Mouse (Mus musculus) megakaryocyte, adult 5-6 weeks (primary cell): Measurements from ENCODE around the gene Ptpru. TPM values are rescaled to one million over a fixed set of nuclear protein-coding genes. Genes with fewer than 3 reads are reported as not detected.
"Not testable (repeated sequence)": the region's sequence is repeated elsewhere in the genome, so short reads cannot be mapped to it uniquely, and the experiment has no call there.

Experiments
- ATAC-seq: 2 replicates; pipeline ENCODE4 v1.8.0; 2016; ENCODE audit warnings: mild to moderate bottlenecking, inconsistent platforms; ENCODE audit not compliant: poor library complexity, severe bottlenecking
- total RNA-seq, 2 experiments: library from RNA; stranded (forward) in 1 of 2; stranded (reverse) in 1 of 2; fragments of 153-499, 151-499 nt in 1 of 2; fragments of 221-1000, 200-1000 nt in 1 of 2; gene quantifications; 2 replicates each; pipeline versions ENCODE4 v1.2.3 to v1.2.4; 2015 to 2017

The Ptpru gene
- total RNA-seq, 2 experiments from 2014 or later: 0.95 to 2.5 TPM

- ATAC-seq: no peak
Observed at GRCm38 (mm10) chr4:131836351-131836881, 1.7 kb downstream of the Ptpru start.

GRCm38 (mm10) chr4:131833971-131834609 is 4.0 kb downstream of the Ptpru start:
- ATAC-seq: no peak

- ATAC-seq: no peak
Observed at GRCm38 (mm10) chr4:131832759-131833407, 5.2 kb downstream of the Ptpru start.

GRCm38 (mm10) chr4:131831546-131832045 is 6.5 kb downstream of the Ptpru start:
- ATAC-seq: no peak

GRCm38 (mm10) chr4:131829123-131829522 is 9.0 kb downstream of the Ptpru start:
- ATAC-seq: no peak

GRCm38 (mm10) chr4:131826905-131827304 is 11.2 kb downstream of the Ptpru start:
- no peak for ATAC-seq

GRCm38 (mm10) chr4:131825830-131826229 is 12.3 kb downstream of the Ptpru start:
- peak; percentile 89 for ATAC-seq

- no peak for ATAC-seq
Observed at GRCm38 (mm10) chr4:131824939-131825338, 13.1 kb downstream of the Ptpru start.

- ATAC-seq: no peak
Observed at GRCm38 (mm10) chr4:131822583-131822982, 15.5 kb downstream of the Ptpru start.

- no peak for ATAC-seq
Observed at GRCm38 (mm10) chr4:131821161-131821731, 16.8 kb downstream of the Ptpru start.

GRCm38 (mm10) chr4:131818926-131819325 is 19.2 kb downstream of the Ptpru start:
- no peak for ATAC-seq

- ATAC-seq: no peak
Observed at GRCm38 (mm10) chr4:131815774-131816173, 22.3 kb downstream of the Ptpru start.

- ATAC-seq: no peak
Observed at GRCm38 (mm10) chr4:131814869-131815268, 23.2 kb downstream of the Ptpru start.

GRCm38 (mm10) chr4:131813798-131814197 is 24.3 kb downstream of the Ptpru start:
- no peak for ATAC-seq

- no peak for ATAC-seq
Observed at GRCm38 (mm10) chr4:131812458-131812857, 25.6 kb downstream of the Ptpru start.

GRCm38 (mm10) chr4:131805255-131805654 is 32.8 kb downstream of the Ptpru start:
- ATAC-seq: no peak

- ATAC-seq: not testable (repeated sequence)
Observed at GRCm38 (mm10) chr4:131804732-131805131, 33.4 kb downstream of the Ptpru start.

GRCm38 (mm10) chr4:131803846-131804245 is 34.2 kb downstream of the Ptpru start:
- no peak for ATAC-seq

GRCm38 (mm10) chr4:131798968-131799367 is 39.1 kb downstream of the Ptpru start:
- ATAC-seq: no peak

- ATAC-seq: no peak
Observed at GRCm38 (mm10) chr4:131797920-131798319, 40.2 kb downstream of the Ptpru start.

- ATAC-seq: no peak
Observed at GRCm38 (mm10) chr4:131797483-131797882, 40.6 kb downstream of the Ptpru start.
